Mouse (Mus musculus) midbrain, embryonic 11.5 days (tissue): ENCODE measurements around the gene Themis. TPM values are rescaled to one million over a fixed set of nuclear protein-coding genes. Genes with fewer than 3 reads are reported as not detected.

Source experiments
- ATAC-seq: fragments of 200-750 bp; cut with Nextera tagmentation; 2 replicates; pipeline ENCODE4 v1.8.0; 2017; ENCODE audit warnings: moderate TSS enrichment, moderate library complexity; ENCODE audit not compliant: low FRiP score
- DNase-seq: peaks from one replicate; pipeline ENCODE4 v3.0.0; 2015; ENCODE audit warnings: low spot score; ENCODE audit errors: missing footprints
- H3K27ac ChIP-seq: fragments of 300-500 bp; sonication (generic); 2 replicates; pipeline ENCODE4 v1.5.1; 2014; ENCODE audit warnings: low read depth, low read length
- H3K27me3 ChIP-seq: fragments of 300-500 bp; sonication (generic); 2 replicates; pipeline ENCODE4 v1.6.1; 2014; ENCODE audit warnings: mild to moderate bottlenecking, low read length, moderate library complexity, mixed read lengths; ENCODE audit not compliant: control insufficient read depth, insufficient read depth
- H3K36me3 ChIP-seq: fragments of 300-500 bp; sonication (generic); 2 replicates; pipeline ENCODE4 v1.6.1; 2014; ENCODE audit warnings: mild to moderate bottlenecking, low read length, moderate library complexity, mixed read lengths; ENCODE audit not compliant: control insufficient read depth, insufficient read depth
- H3K4me1 ChIP-seq: fragments of 300-500 bp; sonication (generic); 2 replicates; pipeline ENCODE4 v1.6.1; 2014; ENCODE audit warnings: low read length; ENCODE audit not compliant: control insufficient read depth, insufficient read depth
- H3K4me2 ChIP-seq: fragments of 300-500 bp; sonication (generic); 2 replicates; pipeline ENCODE4 v1.6.1; 2014; ENCODE audit warnings: mild to moderate bottlenecking, moderate library complexity
- H3K4me3 ChIP-seq: fragments of 300-500 bp; sonication (generic); 2 replicates; pipeline ENCODE4 v1.5.1; 2014; ENCODE audit warnings: low read depth, low read length
- H3K9ac ChIP-seq: fragments of 300-500 bp; sonication (generic); 2 replicates; pipeline ENCODE4 v1.6.1; 2014; ENCODE audit warnings: low read length
- H3K9me3 ChIP-seq: fragments of 300-500 bp; sonication (generic); 2 replicates; pipeline ENCODE4 v1.6.1; 2016; ENCODE audit warnings: low read length; ENCODE audit not compliant: control insufficient read depth
- WGBS: fragments of 180-500 bp; shearing (Covaris S2); extraction: QIAGEN DNeasy Blood & Tissue Kit; methylation state at CpG from one replicate; pipeline ENCODE4 v1.1.7; 2014; 5-methylcytosine and 5-hydroxymethylcytosine counted together
- polyA plus RNA-seq: library from polyadenylated mRNA; unstranded; fragments of >200 nt; fragmentation: Nextera tagmentation; extraction: Ambion mirVana; gene quantifications from 2 replicates; pipeline ENCODE4 v1.2.1, GENCODE M21; 2014

The Themis gene
- polyA plus RNA-seq, 1 experiment from 2014 or later: 0.04 TPM

- no peak for DNase-seq
- no peak overlapping the region for H3K4me2 ChIP-seq
- no peaks in the 10 kb centered on the region for H3K27me3 ChIP-seq
- no peak overlapping the region for H3K27ac ChIP-seq
- no peaks in the 10 kb centered on the region for H3K4me1 ChIP-seq
- H3K4me3 ChIP-seq: no peak overlapping the region
- no peak for ATAC-seq
- H3K9me3 ChIP-seq: no peaks in the 10 kb centered on the region
- no peaks in the 10 kb centered on the region for H3K36me3 ChIP-seq
- H3K9ac ChIP-seq: no peak overlapping the region
- WGBS: 80% methylated on average over 3 of the region's 3 CpGs
Measured at GRCm38 (mm10) chr10:28822320-28822719, 154.2 kb downstream of the Themis start.

DNA sequence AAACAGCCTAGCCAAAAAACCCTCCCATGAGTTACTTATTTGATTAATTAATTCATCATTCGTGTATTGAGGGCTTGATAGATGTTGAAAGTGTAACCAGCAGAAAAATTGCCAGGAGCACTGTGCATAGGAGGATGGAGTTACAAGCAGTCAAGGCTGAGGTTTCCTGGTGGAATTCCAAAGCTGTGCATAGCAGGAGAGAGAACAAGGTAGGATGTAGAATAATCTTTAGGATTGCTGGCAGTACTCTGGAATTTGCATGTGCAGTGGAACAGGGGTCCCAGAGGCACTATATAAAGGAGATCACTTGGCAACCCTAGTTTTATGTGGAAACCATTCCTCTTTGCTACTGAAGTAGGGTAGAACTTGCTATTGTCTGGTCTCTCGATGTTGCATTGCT lies 174.4 kb downstream of the Themis start:
- H3K9me3 ChIP-seq: no peaks in the 10 kb centered on the region
- DNase-seq (no peak), ATAC-seq (no peak)
- H3K27me3 ChIP-seq: no peaks in the 10 kb centered on the region
- H3K27ac ChIP-seq: no peak overlapping the region
- H3K36me3 ChIP-seq: no peaks in the 10 kb centered on the region
- no peak overlapping the region for H3K9ac ChIP-seq
- 73% methylated on average over 2 of the region's 2 CpGs for WGBS
- no peak overlapping the region for H3K4me2 ChIP-seq
- H3K4me1 ChIP-seq: no peaks in the 10 kb centered on the region
- no peak overlapping the region for H3K4me3 ChIP-seq

GRCm38 (mm10) chr10:28843755-28844717 lies 175.9 kb downstream of the Themis start:
- H3K4me3 ChIP-seq: no peak overlapping the region
- no peak overlapping the region for H3K4me2 ChIP-seq
- peak; percentile 75 for ATAC-seq
- H3K9me3 ChIP-seq: no peaks in the 10 kb centered on the region
- no peak overlapping the region for H3K9ac ChIP-seq
- H3K27me3 ChIP-seq: no peaks in the 10 kb centered on the region
- peak; percentile 93 for DNase-seq
- 32% methylated on average over 7 of the region's 7 CpGs for WGBS
- H3K4me1 ChIP-seq: no peaks in the 10 kb centered on the region
- no peaks in the 10 kb centered on the region for H3K36me3 ChIP-seq
- H3K27ac ChIP-seq: no peak overlapping the region

DNA sequence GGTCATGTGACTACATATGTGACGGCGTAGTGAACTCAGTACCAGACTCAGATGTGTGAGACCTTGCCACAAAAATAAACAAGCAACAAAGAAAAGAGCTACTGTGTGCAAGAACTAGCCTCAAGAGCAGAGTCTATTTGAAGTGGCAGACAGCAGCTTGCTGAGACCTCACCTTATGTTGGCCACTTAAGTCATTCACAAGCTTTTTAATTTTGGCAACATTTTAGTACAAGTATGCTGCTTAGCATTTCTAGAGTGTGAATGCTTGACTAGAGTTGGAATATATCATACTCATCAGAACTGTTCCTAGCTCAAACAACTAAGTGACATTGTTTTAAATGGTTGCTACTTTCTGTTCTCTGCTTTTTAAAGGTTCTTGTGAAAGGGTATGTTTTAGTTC lies 188.0 kb downstream of the Themis start:
- H3K4me1 ChIP-seq: no peaks in the 10 kb centered on the region
- no peak overlapping the region for H3K27ac ChIP-seq
- H3K27me3 ChIP-seq: no peaks in the 10 kb centered on the region
- H3K9me3 ChIP-seq: no peaks in the 10 kb centered on the region
- no peak overlapping the region for H3K4me2 ChIP-seq
- DNase-seq (no peak), ATAC-seq (no peak)
- WGBS: 91% methylated on average over 2 of the region's 2 CpGs
- no peak overlapping the region for H3K4me3 ChIP-seq
- no peak overlapping the region for H3K9ac ChIP-seq
- no peaks in the 10 kb centered on the region for H3K36me3 ChIP-seq

GRCm38 (mm10) chr10:28870580-28871354 lies 202.6 kb downstream of the Themis start:
- no peak overlapping the region for H3K4me3 ChIP-seq
- DNase-seq (no peak), ATAC-seq (0 out of 2 replicates have a peak, but pooled peaks have one; percentile 48)
- no peaks in the 10 kb centered on the region for H3K4me1 ChIP-seq
- H3K9ac ChIP-seq: no peak overlapping the region
- 70% methylated on average over 4 of the region's 4 CpGs for WGBS
- no peak overlapping the region for H3K4me2 ChIP-seq
- H3K9me3 ChIP-seq: no peaks in the 10 kb centered on the region
- H3K36me3 ChIP-seq: no peaks in the 10 kb centered on the region
- H3K27ac ChIP-seq: no peak overlapping the region
- no peaks in the 10 kb centered on the region for H3K27me3 ChIP-seq

DNA sequence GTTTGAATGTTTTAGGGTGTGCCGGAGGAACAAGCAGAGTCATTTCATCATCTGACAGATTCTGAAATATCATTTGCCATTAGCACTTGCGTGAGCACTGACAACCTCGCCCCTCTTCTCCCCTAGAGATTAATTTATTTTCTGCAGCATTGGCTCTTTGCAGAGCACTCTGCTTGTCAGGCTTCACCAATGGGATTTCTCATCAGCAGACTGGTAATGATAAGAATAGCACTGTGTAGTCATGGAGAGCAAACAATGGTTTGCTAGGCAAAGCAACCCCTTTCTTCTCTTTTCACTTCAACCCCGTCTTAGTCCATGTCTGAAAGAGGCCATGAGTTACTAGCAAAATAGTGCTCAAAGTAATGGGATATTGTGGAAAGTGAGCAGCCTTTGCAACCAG lies 206.4 kb downstream of the Themis start:
- peak; percentile 72 for ATAC-seq
- 48% methylated on average over 4 of the region's 4 CpGs for WGBS
- Histone ChIP-seq H3K9me3 (no peaks in the 10 kb centered on the region), H3K4me3 (no peak overlapping the region), H3K9ac (no peak overlapping the region), H3K27me3 (no peaks in the 10 kb centered on the region), H3K4me1 (no peaks in the 10 kb centered on the region), H3K4me2 (no peak overlapping the region), H3K36me3 (no peaks in the 10 kb centered on the region), H3K27ac (no peak overlapping the region)
- DNase-seq: no peak

- DNase-seq (no peak), ATAC-seq (no peak)
- no peak overlapping the region for H3K4me2 ChIP-seq
- no peaks in the 10 kb centered on the region for H3K9me3 ChIP-seq
- no peaks in the 10 kb centered on the region for H3K27me3 ChIP-seq
- no peaks in the 10 kb centered on the region for H3K36me3 ChIP-seq
- no peak overlapping the region for H3K9ac ChIP-seq
- WGBS: 89% methylated on average over 1 of the region's 1 CpGs
- H3K4me1 ChIP-seq: no peaks in the 10 kb centered on the region
- H3K27ac ChIP-seq: no peak overlapping the region
- H3K4me3 ChIP-seq: no peak overlapping the region
Measured at GRCm38 (mm10) chr10:28887643-28888042, 219.5 kb downstream of the Themis start.

- H3K9me3 ChIP-seq: no peaks in the 10 kb centered on the region
- no peak overlapping the region for H3K9ac ChIP-seq
- no peak overlapping the region for H3K4me3 ChIP-seq
- no peak overlapping the region for H3K4me2 ChIP-seq
- no peak for DNase-seq
- H3K4me1 ChIP-seq: no peaks in the 10 kb centered on the region
- 91% methylated on average over 2 of the region's 2 CpGs for WGBS
- no peak for ATAC-seq
- H3K36me3 ChIP-seq: no peaks in the 10 kb centered on the region
- H3K27me3 ChIP-seq: no peaks in the 10 kb centered on the region
- H3K27ac ChIP-seq: no peak overlapping the region
Measured at GRCm38 (mm10) chr10:28890886-28891285, 222.7 kb downstream of the Themis start.

DNA sequence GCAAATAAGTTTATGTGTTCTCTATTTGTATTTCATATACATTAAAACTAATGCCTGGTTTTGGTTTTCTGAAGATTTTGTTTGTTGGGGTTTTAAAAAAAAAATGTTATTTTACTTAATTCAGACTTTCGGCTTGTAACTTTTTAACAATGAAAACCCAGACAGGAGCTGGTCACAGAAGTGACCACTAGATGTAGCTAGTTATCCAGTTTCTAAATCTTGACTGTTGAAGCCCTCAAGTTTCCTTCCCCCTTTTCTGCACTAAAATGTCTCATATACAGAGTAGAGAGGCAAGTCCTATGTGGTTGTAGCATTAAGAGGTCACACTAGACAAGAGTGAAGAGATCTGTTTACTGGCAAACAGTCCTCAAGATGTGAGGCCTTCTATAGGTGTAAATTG lies 230.2 kb downstream of the Themis start:
- Histone ChIP-seq H3K27ac (no peak overlapping the region), H3K4me3 (no peak overlapping the region), H3K9me3 (no peaks in the 10 kb centered on the region), H3K4me2 (no peak overlapping the region), H3K4me1 (no peaks in the 10 kb centered on the region), H3K36me3 (no peaks in the 10 kb centered on the region), H3K27me3 (no peaks in the 10 kb centered on the region), H3K9ac (no peak overlapping the region)
- WGBS: 65% methylated on average over 1 of the region's 1 CpGs
- DNase-seq: no peak
- no peak for ATAC-seq
